Mouse (Mus musculus): Measurements from ENCODE around the gene Mad2l2.
A peak's percentile ranks its signal among the peaks of the same experiment; 100 is the strongest.

Mad2l2 gene

GRCm38 (mm10) chr4:148149540-148149939, 19.4 kb downstream of the Mad2l2 start:
- no peak for DNase-seq

DNA sequence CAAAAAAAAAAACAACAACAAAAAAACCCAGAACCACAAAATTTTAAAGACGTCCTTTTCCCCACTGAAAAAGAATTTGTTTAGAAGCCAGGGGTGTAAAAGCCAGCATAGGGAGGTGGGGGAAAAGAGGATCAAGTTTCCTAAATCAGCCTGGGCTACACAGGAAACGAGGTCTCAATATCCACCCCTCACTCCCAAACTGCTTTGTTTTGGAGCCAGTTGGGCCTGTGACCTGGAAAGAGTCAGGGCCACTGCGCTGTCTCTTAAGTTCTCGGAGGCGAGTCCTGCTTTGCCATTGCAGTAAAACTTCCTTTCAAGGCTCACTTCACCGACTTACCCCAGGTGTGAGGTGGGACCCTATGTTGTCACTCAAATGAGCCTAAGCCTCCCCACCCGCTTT, 20.1 kb downstream of the Mad2l2 start:
- no peak for DNase-seq

- DNase-seq, result no peak
Measured at GRCm38 (mm10) chr4:148150953-148151266, 20.7 kb downstream of the Mad2l2 start.

GRCm38 (mm10) chr4:148151267-148152168, 21.3 kb downstream of the Mad2l2 start, which contains the start of gene Fbxo6:
Fbxo6 (minus strand) TSS chr4:148152140.
- peak; percentile 83 for DNase-seq

- no peak for DNase-seq
Measured at GRCm38 (mm10) chr4:148152547-148152946, 22.4 kb downstream of the Mad2l2 start.

DNA sequence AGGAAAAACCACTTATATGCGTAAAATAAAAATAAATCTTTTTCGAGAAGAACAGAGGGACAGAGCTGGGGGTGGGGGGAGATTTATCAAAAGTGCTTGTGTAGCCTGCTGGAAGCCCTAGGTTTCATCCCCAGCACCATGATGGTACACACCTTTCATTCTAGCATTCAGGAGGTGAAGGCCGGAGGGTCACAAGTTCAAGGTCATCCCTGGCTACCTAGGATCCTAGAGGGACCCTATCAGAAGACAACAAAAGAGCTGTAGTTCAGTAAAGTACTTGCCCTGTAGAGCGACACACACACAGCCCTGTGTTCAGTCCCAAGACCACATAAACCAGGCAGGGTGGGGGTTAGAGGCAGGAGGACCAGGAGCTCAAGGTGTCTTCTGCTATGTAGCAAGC, 23.8 kb downstream of the Mad2l2 start:
- no peak for DNase-seq

DNA sequence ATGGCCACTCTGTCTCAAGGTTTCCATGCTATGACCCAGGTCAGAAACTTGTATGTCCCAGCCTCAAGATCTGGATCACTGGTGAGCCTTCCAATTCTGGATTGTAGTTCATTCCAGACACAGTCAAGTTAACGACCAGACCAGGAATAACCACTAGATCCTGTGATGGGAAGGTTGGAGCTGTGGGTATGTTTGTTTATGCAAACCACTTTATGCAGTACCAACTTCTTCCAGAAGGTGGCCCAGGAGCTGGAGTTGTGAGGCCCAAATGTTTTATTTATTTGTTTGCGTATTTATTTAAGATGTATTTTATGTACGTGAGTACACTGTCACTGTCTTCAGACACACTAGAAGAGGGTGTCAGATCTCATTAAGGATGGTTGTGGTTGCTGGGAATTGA, 24.8 kb downstream of the Mad2l2 start:
- DNase-seq, result peak; percentile 74

DNA sequence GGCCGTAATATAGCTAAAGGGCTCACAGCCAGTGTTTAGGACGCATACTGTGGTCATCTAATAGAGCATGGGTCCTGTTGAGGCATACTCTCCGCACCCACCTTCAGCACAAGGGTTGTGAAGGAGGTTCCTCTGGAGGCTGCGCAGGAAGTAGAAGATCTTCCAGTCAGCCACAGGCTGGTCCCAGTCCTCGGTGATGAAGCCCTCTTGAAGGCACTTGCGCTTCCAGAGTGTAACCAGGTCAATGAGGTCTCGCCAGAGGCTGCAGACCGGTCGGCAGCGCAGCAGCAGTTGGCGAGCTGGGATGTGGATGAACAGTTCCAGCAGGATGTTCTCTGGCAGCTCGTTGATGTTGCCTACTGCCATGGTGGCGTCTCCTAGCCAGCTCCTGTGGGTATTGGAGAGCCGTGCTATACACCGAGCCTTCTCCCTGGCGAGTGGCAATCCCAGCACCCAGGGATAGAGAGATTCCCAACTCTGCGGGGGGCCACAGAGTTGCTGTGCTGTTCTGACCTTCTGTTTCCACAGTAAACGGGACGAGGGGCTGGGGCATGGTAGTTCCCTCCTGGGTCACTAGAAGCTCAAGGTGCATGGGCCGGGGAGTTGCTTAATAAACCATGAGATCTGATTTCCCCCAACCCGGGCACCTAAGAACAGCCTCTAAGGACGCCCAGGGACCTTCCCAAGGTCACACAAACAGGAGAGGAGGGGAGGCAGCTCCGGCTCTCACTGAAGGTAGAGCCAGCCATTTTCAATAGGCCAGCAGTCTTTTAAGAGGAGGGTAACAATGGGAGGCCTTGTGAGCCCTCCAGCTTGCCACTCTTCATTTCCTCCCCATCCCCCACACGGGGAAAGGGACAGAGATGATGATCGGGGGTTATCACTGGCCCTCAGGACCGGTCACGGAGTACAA, 28.5 kb downstream of the Mad2l2 start:
- DNase-seq, result peak; percentile 45

DNA sequence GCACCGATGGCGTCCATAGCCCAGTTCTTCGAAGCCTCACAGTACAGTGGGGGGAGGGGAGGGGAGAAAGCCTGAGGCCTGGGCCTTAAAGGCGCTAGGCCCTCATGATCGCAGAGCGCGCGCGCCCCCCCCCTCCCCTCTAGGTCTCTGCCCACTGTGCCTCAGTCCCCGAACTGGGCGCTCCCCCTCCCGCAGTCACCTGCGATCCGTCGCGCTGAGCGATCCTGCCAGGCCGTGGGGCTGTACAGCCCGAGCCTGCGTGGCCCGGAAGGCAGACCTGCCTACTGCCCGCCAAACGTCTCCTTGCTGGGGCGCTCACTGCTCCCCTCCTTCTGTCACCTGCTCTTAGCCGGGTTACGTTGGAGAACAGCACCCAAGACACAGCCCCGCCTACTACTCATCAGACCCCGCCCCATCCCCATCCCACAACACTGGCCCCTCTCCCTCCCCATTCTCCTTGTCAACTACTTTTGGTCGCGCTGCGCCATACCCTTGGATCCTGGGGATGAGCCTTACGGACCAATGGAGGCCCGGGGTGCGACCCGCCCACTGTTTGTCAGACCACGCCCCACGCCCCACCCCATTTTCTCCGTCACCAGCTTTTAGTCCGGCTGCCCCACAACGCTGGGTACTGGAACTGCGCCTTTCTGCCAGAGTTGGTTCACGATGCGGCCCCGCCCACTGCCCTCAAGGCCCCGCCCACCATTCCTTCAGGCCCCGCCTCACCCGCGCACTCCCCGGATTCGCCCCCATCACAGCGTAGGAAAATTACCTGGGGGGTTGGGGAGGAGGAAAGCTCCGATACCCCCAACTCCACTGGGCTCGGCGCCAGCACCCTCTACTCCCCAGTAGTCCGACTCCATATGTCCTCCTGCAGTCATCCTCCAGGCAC, 29.6 kb downstream of the Mad2l2 start:
- DNase-seq, result peak; percentile 94

GRCm38 (mm10) chr4:148160436-148161390, 30.5 kb downstream of the Mad2l2 start, which contains the start of the genes Fbxo44 and Fbxo2:
Fbxo44 (minus strand) TSS chr4:148160482.
Fbxo2 (plus strand) TSS chr4:148160621.
- peak; percentile 59 for DNase-seq

DNA sequence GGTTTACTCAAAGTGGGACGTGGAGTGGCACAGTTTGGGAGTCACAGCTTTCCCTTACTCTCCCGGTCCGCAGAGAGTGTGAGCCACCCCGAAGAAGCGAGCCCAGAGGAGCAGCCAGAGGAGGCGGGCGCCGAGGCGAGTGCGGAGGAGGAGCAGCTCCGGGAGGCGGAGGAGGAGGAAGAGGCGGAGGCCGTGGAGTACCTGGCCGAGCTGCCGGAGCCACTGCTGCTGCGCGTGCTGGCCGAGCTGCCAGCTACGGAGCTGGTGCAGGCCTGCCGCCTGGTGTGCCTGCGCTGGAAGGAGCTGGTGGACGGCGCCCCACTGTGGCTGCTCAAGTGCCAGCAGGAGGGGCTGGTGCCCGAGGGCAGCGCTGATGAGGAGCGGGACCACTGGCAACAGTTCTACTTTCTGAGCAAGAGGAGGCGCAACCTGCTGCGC, 33.8 kb downstream of the Mad2l2 start:
- DNase-seq, result peak; percentile 75

GRCm38 (mm10) chr4:148164461-148164860, 34.3 kb downstream of the Mad2l2 start:
- DNase-seq, result no peak

DNA sequence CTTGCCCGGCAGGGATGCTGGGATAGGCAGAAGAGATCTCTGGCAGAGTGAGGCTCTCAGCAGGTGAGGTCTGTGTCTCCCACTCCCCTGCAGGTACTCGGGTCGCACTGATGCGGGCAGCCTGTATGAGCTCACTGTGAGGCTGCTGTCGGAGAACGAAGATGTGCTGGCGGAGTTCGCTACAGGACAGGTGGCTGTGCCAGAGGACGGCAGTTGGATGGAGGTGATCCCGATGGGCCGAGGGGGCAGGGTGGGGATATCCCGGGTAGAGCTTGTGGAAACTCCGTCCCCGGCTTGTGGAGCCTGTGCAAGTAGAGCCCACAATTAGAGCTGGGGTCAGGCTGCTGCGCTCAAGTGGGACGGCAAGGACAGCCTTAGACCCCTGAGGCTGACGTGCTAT, 35.4 kb downstream of the Mad2l2 start:
- DNase-seq, result no peak

DNA sequence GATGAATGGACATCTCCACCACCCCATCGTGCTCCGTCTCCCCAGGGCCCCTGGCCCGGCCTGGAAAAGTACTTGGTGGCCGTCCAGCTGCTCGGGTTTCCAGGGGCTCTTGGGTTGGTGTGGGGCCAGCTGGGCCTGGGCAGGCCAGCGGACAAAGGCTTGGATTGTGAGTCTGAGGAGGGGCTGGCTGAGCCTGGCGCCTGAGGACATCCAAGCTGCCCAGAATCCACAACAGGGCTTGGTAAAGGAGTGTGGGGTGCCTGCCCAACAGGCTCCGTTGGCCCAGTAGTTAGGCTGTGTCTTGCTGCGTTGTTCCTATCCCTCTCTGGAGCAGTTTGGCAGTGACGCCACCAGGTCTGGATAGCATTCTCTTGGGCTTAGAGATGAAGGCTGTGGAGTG, 36.2 kb downstream of the Mad2l2 start:
- DNase-seq, result peak; percentile 75

- peak; percentile 75 for DNase-seq
Measured at GRCm38 (mm10) chr4:148166986-148167385, 36.8 kb downstream of the Mad2l2 start.

GRCm38 (mm10) chr4:148168287-148168686, 38.1 kb downstream of the Mad2l2 start:
- peak; percentile 73 for DNase-seq

DNA sequence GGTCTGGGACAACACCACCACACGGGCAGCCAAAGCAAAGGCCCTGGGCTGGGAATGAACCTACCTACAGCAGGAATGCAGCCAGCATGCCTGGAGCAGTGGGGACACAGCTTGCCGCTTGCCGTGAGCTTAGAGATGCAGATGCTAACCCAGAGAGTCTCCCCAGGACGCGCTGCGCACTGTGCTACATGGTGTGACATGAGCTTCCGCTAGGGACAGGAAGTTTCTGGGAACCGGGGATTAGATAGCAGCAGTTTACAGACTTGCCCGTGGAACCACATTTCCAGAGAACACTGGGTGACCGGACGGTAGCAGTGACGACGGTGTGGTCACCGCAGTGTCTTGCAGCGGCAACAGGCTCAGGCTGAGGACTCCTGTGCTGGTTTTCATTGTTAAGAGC, 39.4 kb downstream of the Mad2l2 start:
- no peak for DNase-seq

DNA sequence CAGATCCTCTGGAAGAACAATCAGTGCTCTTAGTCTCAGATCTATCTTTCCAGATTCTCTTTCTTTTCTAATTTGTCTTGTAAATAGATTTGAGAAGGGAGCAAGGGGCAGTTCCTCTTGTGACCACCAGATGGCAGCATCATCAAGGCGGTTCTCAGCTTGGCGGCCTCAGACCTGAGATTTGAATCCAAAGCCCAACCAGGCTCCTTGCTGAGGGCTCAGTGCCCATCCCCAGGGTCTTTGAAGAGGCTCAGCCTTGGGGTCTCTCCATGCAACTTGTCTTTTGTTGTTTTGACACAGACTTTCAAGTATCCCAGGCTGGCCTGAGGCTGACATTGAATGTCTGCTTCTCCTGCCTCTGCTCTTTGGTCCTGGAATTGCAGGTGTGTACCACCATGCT, 40.7 kb downstream of the Mad2l2 start:
- DNase-seq, result peak; percentile 60

DNA sequence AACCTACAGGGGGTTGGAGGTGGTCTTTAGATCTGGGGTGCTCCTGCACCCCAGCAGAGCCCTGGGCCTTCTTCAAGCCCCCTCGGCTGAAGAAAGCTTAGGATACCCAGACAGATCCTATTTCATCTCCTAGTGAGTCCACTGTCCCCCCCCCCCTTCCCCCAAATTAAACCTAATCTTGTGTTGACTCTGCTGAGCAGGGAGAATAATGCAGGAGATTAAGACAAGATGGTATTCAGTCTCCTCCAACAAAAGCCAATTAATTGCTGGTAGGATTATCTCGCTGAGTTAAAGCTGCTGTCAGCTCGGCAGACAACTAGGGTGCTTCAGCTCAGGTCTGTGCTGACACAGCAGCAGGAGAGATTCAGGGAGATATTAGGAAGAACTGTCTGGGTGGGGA, 41.1 kb downstream of the Mad2l2 start:
- no peak for DNase-seq

DNA sequence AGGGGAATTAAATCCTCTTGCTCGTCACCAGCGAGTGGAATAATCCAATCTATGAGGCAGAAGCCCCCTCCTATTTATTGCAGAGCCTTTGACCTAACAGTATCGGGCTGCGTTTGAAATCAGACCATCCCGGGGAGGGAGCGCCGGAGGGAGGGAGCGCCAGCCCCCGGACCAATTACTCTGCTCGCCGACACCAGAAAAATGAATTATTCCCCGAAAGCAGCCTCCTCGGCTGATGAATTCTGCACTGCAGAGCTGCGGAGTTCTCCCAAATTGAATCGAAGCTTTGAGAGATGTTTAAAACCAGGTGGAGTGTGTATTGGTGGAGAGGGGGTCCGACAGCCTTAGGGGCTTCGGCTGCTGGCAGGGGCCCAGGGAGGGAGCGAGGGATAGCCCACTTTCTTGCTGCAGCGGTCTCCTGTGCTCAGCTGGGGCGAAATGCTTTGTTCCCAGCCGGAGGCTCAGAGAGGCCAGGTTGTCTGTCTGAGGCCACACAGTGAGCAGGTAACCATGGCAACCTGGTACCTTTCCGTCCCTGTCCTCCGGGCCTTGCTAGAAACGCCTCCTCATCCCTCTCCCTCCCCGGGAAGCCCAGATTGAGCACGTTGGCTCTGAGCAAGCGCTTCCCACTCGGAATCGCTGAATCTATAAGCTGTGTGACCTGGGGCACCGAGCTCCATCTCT, 43.8 kb downstream of the Mad2l2 start:
- DNase-seq, result peak; percentile 50

GRCm38 (mm10) chr4:148174495-148174862, 44.3 kb downstream of the Mad2l2 start:
- no peak for DNase-seq
